Mouse (Mus musculus): ENCODE results near the gene Rapsn.
A peak's percentile ranks its signal among the peaks of the same experiment; 100 is the strongest.

Rapsn gene

DNA sequence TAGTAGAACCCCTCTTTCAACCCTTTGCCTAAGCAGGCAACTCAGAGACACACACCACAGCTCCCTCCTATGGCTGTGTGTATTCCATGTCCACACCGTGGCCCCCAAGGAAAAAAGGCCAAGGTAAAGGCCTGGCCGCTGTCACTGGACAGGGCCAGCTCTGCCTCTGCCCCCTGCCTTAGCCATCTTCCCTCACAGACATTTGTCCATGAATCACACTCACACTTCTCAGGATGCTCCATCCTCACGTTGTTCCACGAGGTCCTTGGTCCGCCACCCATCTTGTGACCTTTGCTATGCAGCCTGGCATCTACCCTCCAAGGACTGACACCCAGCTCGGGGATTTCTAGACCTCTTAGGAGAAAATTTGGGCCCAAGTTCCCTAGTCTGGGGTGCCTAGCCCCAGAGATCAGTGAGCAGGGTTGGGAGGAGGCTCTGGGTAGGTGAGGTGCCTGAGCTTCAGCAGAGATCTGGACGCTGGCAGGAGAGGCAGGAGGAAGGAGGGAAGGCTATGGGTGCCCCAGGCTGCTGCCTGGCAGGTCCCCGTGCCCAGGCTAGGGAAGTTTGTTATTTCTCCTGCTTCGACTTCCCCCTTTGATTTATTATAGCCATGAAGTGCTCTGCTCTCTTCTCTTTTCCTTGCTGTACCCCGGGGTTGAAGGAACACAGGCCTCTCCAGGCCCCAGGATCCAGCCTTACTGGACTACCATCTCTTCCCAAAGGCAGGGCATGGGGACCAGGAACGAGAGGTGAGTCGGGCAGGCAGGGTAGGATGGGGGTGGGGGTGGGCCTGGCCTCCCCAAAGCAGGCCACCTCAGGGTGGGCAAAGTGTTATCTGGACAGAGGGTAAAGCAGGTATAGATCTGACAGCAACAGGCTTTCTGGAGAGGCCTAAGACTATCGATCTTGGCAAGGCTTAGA lies 46.6 kb downstream of the Rapsn start, which contains the start of gene Spi1:
Gene Spi1, plus strand, starts transcription at position 616 of the 921 bp plus-strand sequence.
- DNase-seq, result no peak

DNA sequence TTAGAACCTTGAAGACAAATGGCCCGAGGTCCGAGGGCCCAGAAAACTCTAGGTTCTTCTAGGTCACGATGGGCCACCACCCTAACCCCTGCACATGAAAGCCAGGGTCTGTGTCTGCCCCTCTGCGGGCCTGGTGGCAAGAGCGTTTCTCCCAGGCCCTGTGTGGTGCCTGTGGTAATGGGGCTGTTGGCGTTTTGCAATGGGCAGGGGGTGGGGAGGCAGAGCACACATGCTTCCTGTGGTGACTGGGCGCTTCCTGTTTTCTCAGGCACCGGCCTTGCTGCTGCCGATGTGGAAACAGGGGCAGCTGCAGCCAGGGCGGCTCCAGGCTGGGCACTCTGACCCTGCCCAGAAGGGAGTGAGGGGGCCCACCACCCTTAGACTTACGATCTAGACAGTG lies 47.4 kb downstream of the Rapsn start:
- DNase-seq, result peak; percentile 75

DNA sequence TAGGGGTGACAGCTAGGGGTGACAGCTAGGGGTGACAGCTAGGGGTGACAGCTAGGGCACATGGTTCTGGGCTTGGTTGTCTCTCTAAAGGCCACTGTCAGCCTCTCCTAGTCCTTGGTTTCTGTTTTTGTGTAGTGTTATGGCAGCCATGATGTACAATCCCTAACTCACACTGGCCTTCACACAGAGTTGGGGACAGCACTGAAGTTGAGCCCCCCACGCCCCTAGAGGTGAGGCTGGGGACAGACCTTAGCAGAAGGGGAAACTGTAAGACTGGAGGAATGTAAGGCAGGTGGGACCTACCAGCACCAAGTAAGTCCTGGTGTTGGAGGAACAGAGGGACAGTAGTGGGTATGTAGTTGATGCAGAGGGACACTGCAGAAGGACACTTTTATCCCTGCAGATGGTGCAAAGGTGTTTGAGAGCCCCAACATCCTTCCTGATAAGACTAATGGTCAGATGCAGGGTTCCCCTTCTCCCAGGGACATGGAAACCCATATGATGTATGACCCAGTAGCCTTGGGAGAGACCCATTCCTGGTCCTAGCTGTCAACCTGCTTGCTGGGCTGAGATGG lies 48.0 kb downstream of the Rapsn start:
- peak; percentile 62 for DNase-seq

DNA sequence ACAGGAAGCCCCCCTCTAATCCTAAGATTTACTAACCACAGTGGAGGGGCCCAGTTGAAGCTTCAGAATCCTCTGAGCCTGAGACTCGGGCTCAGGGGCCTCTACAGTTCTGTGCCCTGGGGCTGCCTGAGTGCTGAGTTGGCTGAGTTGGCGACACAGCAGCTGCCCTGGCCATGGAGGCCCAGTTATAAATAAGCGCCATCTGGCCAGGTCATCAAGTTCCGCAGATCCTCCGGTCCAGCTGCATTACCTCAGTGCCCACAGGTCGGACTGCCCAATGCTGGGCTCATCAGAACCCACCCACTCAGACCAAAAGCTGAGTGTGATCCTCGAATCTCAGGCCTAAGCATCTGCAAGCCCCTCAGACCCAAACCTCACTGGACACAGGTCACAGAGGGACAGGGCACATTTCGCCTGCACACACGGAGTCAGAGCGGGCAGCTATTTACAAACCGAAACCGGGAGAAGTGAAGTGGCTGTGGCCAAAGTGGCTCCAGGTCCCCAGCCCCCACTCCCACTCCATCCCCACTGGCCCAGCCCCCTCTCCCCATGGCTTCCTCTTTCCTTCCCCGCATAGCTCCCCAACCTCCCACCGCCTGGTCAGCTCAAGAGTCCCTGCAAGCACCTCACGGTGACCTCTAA lies 48.9 kb downstream of the Rapsn start:
- DNase-seq, result no peak

DNA sequence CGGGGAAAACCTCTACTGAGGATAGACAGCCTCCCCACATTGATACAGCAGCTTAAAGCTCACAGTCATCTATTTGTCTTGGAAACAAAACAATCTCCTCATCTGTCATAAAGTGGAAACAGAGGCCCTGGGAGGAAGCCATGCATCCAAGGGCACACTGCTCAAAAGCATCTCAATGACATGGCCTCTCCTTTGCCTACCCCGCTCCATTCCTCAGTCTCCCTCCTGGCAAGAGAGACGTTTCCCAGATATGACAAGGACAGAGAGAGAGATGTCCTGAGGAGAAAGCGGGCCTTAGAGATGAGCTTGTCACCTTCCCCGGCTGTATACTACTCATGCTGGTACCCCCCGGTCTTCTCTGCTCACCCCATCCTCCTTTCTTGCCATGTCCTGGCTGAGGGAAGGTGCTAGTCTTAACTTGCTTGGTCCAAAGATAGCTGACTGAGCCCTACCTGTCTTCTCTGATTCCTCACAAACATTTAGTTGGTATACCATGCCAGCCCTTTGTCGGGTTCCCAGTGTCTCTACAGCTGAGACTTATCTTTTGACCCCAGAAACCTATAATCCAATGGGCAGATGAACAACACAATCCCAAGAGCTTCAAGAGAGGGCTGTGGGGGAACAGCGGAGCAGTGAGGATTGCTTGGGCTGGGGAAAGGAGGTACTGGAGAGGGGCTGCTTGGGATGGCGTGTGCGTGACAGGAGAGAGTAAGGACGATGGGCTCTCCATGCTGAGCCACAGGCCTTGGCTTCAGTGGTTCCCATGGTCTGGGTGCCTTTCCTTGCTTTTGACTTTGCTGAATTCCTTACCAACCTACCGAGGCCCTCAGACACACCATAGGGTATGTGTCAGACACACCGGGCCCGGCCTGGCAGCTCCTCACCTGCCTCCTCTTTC lies 50.3 kb downstream of the Rapsn start:
- no peak for DNase-seq

DNA sequence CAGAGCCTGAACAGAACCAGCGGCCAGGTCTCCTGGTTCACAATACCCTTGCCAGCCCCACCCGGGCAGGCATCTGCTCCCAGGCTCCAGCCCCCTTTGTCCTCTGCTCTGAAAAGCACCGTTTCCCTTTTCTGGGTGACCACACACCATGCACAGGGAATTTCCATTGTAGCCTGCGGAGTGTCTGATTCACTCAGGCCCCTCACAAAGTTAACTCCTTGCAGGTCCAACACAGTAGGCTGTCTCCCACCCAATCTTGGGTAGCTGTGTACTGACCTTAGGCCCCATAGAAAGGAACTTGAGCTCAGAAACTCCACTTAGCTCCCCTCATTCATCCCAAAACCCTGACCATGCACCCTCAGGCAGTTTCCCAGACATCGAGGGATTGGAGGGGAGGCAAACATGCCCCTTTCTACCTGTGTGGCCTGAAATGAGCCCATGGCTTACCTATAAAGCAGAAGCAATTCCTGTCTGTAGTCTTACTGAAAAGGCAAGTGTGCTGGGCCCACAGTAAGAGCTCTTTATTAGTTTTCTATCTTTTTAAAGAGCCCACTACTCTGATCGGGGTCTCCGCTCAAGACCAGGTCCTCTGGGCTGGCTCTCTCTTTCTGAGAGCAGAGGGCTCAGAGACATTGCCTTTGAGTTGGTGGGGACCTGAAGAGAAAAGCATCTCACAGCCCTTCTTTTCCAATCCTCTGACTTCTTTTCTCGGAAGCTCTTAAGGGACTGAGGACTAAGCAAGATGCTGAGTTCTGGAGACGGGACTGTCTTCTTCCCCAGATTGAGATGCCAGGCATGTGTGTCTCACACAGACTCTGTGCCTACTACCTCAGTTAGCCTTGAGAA lies 51.2 kb downstream of the Rapsn start:
- no peak for DNase-seq

DNA sequence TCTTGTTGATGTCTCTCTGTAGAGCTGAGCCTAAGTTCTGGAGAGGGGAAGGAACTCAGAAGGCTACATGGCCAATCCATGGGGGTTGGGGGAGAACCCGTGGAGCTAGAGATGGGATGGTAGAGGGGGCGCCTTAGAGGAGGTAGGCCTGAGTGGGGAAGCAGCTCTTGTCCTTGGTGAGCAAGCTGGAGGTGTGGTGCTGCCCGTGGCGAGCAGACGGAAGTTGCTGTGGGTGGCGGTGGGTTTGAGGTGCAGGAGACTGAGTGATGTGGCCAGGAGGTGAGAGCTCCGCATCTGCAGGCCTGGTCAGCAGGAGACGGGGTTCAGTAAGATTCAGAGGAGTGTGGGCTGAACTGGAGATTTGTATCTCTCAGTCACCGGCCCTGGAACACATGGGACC lies 52.0 kb downstream of the Rapsn start:
- DNase-seq, result no peak

DNA sequence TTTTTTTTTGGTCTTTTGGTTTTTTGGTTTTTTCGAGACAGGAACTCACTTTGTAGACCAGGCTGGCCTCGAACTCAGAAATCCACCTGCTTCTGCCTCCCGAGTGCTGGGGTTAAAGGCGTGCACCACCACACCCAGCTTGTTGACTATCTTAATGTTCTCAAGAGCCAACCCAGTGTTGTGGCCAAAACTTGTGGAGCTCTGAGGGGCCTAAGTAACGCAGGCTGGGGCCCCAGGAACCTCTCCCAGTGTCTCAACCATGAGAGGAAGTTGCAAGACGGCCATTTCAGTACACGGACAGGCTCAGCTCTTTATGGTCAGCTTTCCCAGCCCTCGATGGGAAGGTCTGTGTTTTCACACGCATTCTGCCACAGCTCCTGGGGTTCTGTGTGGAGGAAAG lies 53.6 kb downstream of the Rapsn start:
- no peak for DNase-seq

DNA sequence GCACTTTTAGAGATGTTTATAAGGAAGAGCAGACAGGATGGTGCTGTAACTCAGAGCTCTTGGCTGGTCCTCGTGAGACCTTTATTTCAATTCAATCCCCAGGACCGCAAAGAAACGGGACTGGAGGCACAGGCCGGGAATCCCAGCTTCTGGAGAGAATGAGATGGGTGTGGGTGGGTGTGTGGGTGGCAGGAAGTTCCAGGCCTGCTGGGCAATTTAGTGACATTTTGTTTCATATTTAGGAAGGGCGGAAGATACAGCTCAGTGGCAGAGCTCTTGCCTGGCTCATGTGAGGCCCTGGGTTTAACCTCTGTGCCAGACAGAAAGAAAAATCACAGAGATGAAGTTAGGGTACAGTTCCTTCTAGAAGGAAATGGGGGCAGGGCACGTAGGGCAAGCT lies 54.8 kb downstream of the Rapsn start:
- DNase-seq, result no peak

DNA sequence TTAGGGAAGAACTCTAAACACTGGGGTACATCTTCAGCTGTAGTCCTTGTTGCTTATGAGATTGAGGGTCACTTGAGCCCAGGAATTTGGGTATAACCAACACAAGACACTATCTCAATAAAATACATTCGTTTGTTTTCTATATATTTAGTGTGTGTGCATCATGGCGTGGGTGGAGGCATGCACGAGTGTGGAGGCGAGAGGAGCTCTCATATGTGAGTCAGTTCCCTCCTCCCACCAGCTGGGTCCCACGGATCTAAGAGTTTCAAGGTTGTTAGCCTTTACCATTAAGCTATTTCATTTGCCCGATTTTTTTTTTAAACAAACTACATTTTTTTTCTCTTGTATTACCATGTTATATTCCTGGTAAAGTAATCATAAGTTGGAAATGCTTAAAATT lies 55.4 kb downstream of the Rapsn start:
- no peak for DNase-seq

Data from thymus, postnatal 4 days (tissue).